In the genomic region with DNA sequence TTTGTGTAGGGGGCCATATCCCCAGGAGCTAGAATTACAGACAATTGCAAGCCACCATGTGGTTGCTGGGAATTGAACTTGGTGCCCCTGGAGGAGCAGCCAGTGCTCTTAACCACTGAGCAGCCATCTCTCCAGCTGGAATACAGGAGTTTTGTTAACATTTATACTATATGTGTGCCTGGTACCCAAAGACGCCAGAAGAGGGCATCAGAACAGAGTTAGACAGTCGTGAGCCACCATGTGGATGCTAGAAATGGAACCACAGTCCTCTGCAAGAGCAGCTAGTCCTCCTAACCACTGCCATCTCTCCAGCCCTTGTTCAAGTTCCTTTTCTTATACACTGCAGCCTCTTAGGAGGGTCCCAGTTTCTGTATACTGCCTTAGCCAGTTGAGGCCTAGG, we compare ENCODE assay signal across 12 mouse cellular contexts. TPM values are rescaled to one million over a fixed set of nuclear protein-coding genes. Genes with fewer than 3 reads are reported as not detected.
DNase-seq lines count a peak whose midpoint lies in the region; ATAC-seq and TF ChIP-seq lines count a peak whose summit lies in the region.
"Had no signal": no experiment of that assay in that cellular context is flagged by ENCODE, and none has a peak within 500 bp of the region (broad histone marks: within the 10 kb centered on the region; RNA-seq: fewer than 3 reads in every experiment).

No protein-coding gene starts in this region.

- no peak overlapping the region for H3K4me2 ChIP-seq in liver, embryonic 14.5 days (ENCODE audit: low read depth)
- no peak overlapping the region for H3K4me2 ChIP-seq in kidney, embryonic 14.5 days (replicated peaks; ENCODE audit: low read depth, low read length)
- H3K4me2 ChIP-seq: forebrain, embryonic 13.5 days had no signal

- H3K9ac ChIP-seq in liver, embryonic 14.5 days (replicated peaks): no peak overlapping the region
- H3K9ac ChIP-seq in kidney, embryonic 14.5 days (ENCODE audit: low read depth, low read length): no peak overlapping the region
- H3K9ac ChIP-seq: forebrain, embryonic 13.5 days had no signal

- TF ChIP-seq POLR2A in kidney, adult 2 months (IDR thresholded peaks at IDR 0.05; ENCODE audit: low read depth, low read length): no peak

- H3K4me3 ChIP-seq in kidney, adult 2 months (ENCODE audit: insufficient read depth, low read depth, low read length): no peak overlapping the region
- H3K4me3 ChIP-seq in liver, embryonic 14.5 days (ENCODE audit: insufficient read depth in 1 of 2, low read depth in 2 of 2, low read length in 2 of 2): no peak overlapping the region
- H3K4me3 ChIP-seq in kidney, embryonic 14.5 days (ENCODE audit: low read length): no peak overlapping the region
- H3K4me3 ChIP-seq: forebrain, embryonic 13.5 days had no signal

- H3K9me3 ChIP-seq in liver, embryonic 14.5 days (ENCODE audit: control insufficient read depth, low read length): no peaks in the 10 kb centered on the region
- no peaks in the 10 kb centered on the region for H3K9me3 ChIP-seq in kidney, embryonic 14.5 days (ENCODE audit: control insufficient read depth, low read length)
- H3K9me3 ChIP-seq: forebrain, embryonic 13.5 days had no signal

- ATAC-seq in liver, embryonic 14.5 days (ENCODE audit: insufficient read depth): no peak
- ATAC-seq in kidney, embryonic 14.5 days (ENCODE audit: low FRiP score, low TSS enrichment): no peak
- ATAC-seq: forebrain, embryonic 13.5 days had no signal

- peak; percentile 41 for TF ChIP-seq CTCF in kidney, adult 2 months (conservative IDR thresholded peaks at IDR 0.05; ENCODE audit: insufficient read depth, insufficient read length, low read depth, low read length)
- peak; percentile 55 for TF ChIP-seq CTCF in liver, embryonic 14.5 days (IDR thresholded peaks at IDR 0.05; ENCODE audit: low read depth)

- WGBS in kidney, adult 2 months: 50% methylated on average over 2 of the region's 2 CpGs
- WGBS in liver, embryonic 14.5 days (ENCODE audit: insufficient replicate concordance): 26% methylated on average over 2 of the region's 2 CpGs
- 52% methylated on average over 2 of the region's 2 CpGs for WGBS in kidney, embryonic 14.5 days

- TF ChIP-seq EP300 in liver, embryonic 14.5 days (IDR thresholded peaks at IDR 0.05; ENCODE audit: low read depth): no peak

- no peaks in the 10 kb centered on the region for H3K27me3 ChIP-seq in kidney, adult 2 months (replicated peaks; ENCODE audit: control insufficient read depth, insufficient read depth, low read length)
- H3K27me3 ChIP-seq in liver, embryonic 14.5 days (ENCODE audit: control insufficient read depth, insufficient read depth, low read length): no peaks in the 10 kb centered on the region
- H3K27me3 ChIP-seq in kidney, embryonic 14.5 days (ENCODE audit: control insufficient read depth, insufficient read depth, low read length): no peaks in the 10 kb centered on the region
- H3K27me3 ChIP-seq: forebrain, embryonic 13.5 days had no signal

- H3K36me3 ChIP-seq in kidney, adult 2 months (ENCODE audit: control insufficient read depth, insufficient read depth, low read length): no peaks in the 10 kb centered on the region
- H3K36me3 ChIP-seq in liver, embryonic 14.5 days (replicated peaks; ENCODE audit: control insufficient read depth, insufficient read depth, low read depth): no peaks in the 10 kb centered on the region; the same call in 1 of the 2 replicates
- peaks cover 13% of the 10 kb centered on the region; the same call in 1 of the 2 replicates for H3K36me3 ChIP-seq in kidney, embryonic 14.5 days (ENCODE audit: control insufficient read depth, insufficient read depth, low read length)

- no peak overlapping the region for H3K27ac ChIP-seq in kidney, adult 2 months (ENCODE audit: insufficient read depth, low read depth, low read length)
- no peak overlapping the region for H3K27ac ChIP-seq in liver, embryonic 14.5 days
- no peak overlapping the region for H3K27ac ChIP-seq in kidney, embryonic 14.5 days (ENCODE audit: low read depth, low read length)
- H3K27ac ChIP-seq: forebrain, embryonic 13.5 days had no signal

- peaks cover 11% of the 10 kb centered on the region; the same call in 1 of the 2 replicates for H3K4me1 ChIP-seq in kidney, adult 2 months (ENCODE audit: control insufficient read depth, insufficient read depth, low read length)
- peaks cover 13 to 16% of the 10 kb centered on the region in 2 experiments for H3K4me1 ChIP-seq in liver, embryonic 14.5 days (replicated peaks; ENCODE audit: control insufficient read depth in 2 of 2, insufficient read depth in 2 of 2, low read length in 1 of 2)
- H3K4me1 ChIP-seq in kidney, embryonic 14.5 days (ENCODE audit: control insufficient read depth, insufficient read depth, low read length): peaks cover 6% of the 10 kb centered on the region; the same call in 1 of the 2 replicates

- peak; percentile 38 for DNase-seq in kidney, adult 2 months
- DNase-seq in kidney, adult 8-10 months: no peak
- DNase-seq in A20 (ENCODE audit: low read depth, low spot score) (peak; percentile 73), NIH3T3 (ENCODE audit: low read depth) (peak; percentile 54)
- DNase-seq in liver, embryonic 14.5 days (ENCODE audit: low read depth in 3 of 3, low spot score in 3 of 3): no peak
- DNase-seq in adrenal gland, adult 2 months: no peak
- DNase-seq in gastrocnemius, adult 8-10 months (ENCODE audit: low spot score in 2 of 2): no peak
- DNase-seq: adrenal gland, postnatal 25 days; heart, postnatal 36 days; left cerebral cortex, postnatal 4 days had no signal

RNA-seq across cellular contexts. Expression of gene Mrm2, which starts 1.9 kb away (rescaled TPM):
- polyA plus RNA-seq in kidney, adult 2 months (2012; rRNA removed): 12.7 and 15.1 TPM in 2 replicates
- 5.0 and 6.6 TPM in 2 replicates for polyA plus RNA-seq in liver, embryonic 14.5 days (2012; rRNA removed)
- 9.5 and 10.7 TPM in 2 replicates for polyA plus RNA-seq in liver, embryonic 14.5 days (2014; fragmentation: Nextera tagmentation; extraction: Ambion mirVana)
- 10 to 100 TPM in 1 of 2 experiments, 1 to 10 TPM in 1; 9.2 to 22.6 TPM for total RNA-seq in adrenal gland, adult 2 months (2021)
- polyA plus RNA-seq in adrenal gland, adult 2 months (2012; rRNA removed): 9.6 and 10.1 TPM in 2 replicates
- total RNA-seq in gastrocnemius, adult 8-10 months (2022): 1 to 10 TPM; 6.2 to 7.6 (median 7.0) TPM
- 19.5 and 22.0 TPM in 2 replicates for polyA plus RNA-seq in kidney, embryonic 14.5 days (2014; fragmentation: Nextera tagmentation; extraction: Ambion mirVana)

RNA-seq across cellular contexts. Expression of gene Nudt1, which starts 12.2 kb away (rescaled TPM):
- polyA plus RNA-seq in kidney, adult 2 months (2012; rRNA removed): 17.9 and 20.4 TPM in 2 replicates
- polyA plus RNA-seq in liver, embryonic 14.5 days (2012; rRNA removed): 12.8 and 18.4 TPM in 2 replicates
- polyA plus RNA-seq in liver, embryonic 14.5 days (2014; fragmentation: Nextera tagmentation; extraction: Ambion mirVana): 23.2 and 26.3 TPM in 2 replicates
- total RNA-seq in adrenal gland, adult 2 months (2021): 10 to 100 TPM; 15.0 to 18.2 TPM
- polyA plus RNA-seq in adrenal gland, adult 2 months (2012; rRNA removed): 5.1 and 6.3 TPM in 2 replicates
- total RNA-seq in gastrocnemius, adult 8-10 months (2022): 1 to 10 TPM; 3.5 to 8.5 (median 6.1) TPM
- 53.7 and 61.4 TPM in 2 replicates for polyA plus RNA-seq in kidney, embryonic 14.5 days (2014; fragmentation: Nextera tagmentation; extraction: Ambion mirVana)

RNA-seq across cellular contexts. Expression of gene Mad1l1, which starts 12.3 kb away (rescaled TPM):
- 12.6 and 14.2 TPM in 2 replicates for polyA plus RNA-seq in kidney, adult 2 months (2012; rRNA removed)
- polyA plus RNA-seq in liver, embryonic 14.5 days (2012; rRNA removed): 15.5 TPM in 2 replicates
- polyA plus RNA-seq in liver, embryonic 14.5 days (2014; fragmentation: Nextera tagmentation; extraction: Ambion mirVana): 16.9 TPM in 2 replicates
- total RNA-seq in adrenal gland, adult 2 months (2021): 10 to 100 TPM; 12.4 to 20.5 TPM
- polyA plus RNA-seq in adrenal gland, adult 2 months (2012; rRNA removed): 15.8 and 21.0 TPM in 2 replicates
- 1 to 10 TPM; 6.8 to 9.5 (median 7.5) TPM for total RNA-seq in gastrocnemius, adult 8-10 months (2022)
- 37.0 and 47.4 TPM in 2 replicates for polyA plus RNA-seq in kidney, embryonic 14.5 days (2014; fragmentation: Nextera tagmentation; extraction: Ambion mirVana)

RNA-seq across cellular contexts. Expression of gene Snx8, which starts 55.4 kb away (rescaled TPM):
- 77.5 and 79.7 TPM in 2 replicates for polyA plus RNA-seq in kidney, adult 2 months (2012; rRNA removed)
- 6.6 TPM in 2 replicates for polyA plus RNA-seq in liver, embryonic 14.5 days (2012; rRNA removed)
- 4.1 and 4.9 TPM in 2 replicates for polyA plus RNA-seq in liver, embryonic 14.5 days (2014; fragmentation: Nextera tagmentation; extraction: Ambion mirVana)
- 10 to 100 TPM; 13.9 to 19.1 TPM for total RNA-seq in adrenal gland, adult 2 months (2021)
- 12.4 and 12.8 TPM in 2 replicates for polyA plus RNA-seq in adrenal gland, adult 2 months (2012; rRNA removed)
- total RNA-seq in gastrocnemius, adult 8-10 months (2022): 10 to 100 TPM in 1 of 4 experiments, 1 to 10 TPM in 3; 7.9 to 11.0 (median 8.9) TPM
- 10.5 and 12.9 TPM in 2 replicates for polyA plus RNA-seq in kidney, embryonic 14.5 days (2014; fragmentation: Nextera tagmentation; extraction: Ambion mirVana)

Comparison
In these comparisons a context has a peak if more than half of its experiments do, and no peak if none do; other contexts are left out.
1. DNase-seq: peak in kidney, adult 2 months (single experiment), A20 (single experiment) and NIH3T3 (single experiment); none in kidney, adult 8-10 months (0 of 2), liver, embryonic 14.5 days (0 of 3), adrenal gland, adult 2 months (single experiment) and gastrocnemius, adult 8-10 months (0 of 2).